Mouse (Mus musculus) adrenal gland, postnatal 25 days (tissue): Measurements from ENCODE around the gene Vmp1. TPM values are rescaled to one million over a fixed set of nuclear protein-coding genes. Genes with fewer than 3 reads are reported as not detected.

Source experiments
- DNase-seq: peaks from one replicate; pipeline ENCODE4 v3.0.0; 2021; ENCODE audit warnings: mixed read lengths
- total RNA-seq: library from RNA; stranded (reverse); gene quantifications from 2 replicates; pipeline ENCODE4 v1.2.3, GENCODE M21; 2021

Vmp1 gene
- total RNA-seq, 1 experiment from 2014 or later, result 162 TPM

DNA sequence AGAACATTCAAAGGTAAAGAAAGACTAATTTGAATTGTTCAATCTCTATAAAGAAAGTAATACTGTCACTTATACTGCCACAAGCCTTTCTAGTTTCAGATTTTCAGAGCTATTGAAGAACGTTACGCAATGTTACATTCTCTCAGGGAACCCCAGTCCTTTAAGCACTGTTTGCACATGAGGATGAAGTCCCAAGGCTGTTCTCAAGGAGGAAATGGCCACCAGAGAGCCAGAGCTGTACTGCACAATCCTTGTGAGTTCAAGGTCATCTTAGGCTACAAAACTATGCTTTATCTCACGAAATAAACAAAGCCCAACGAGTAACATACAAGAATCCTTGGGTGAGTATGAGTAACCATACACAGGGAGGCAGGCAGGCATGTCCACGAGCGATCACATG lies 49.2 kb downstream of the Vmp1 start:
- no peak for DNase-seq

- peak; percentile 56 for DNase-seq
Observed at GRCm38 (mm10) chr11:86629941-86630340, 53.7 kb downstream of the Vmp1 start.

- peak; percentile 29 for DNase-seq
Observed at GRCm38 (mm10) chr11:86629445-86629844, 54.2 kb downstream of the Vmp1 start.

GRCm38 (mm10) chr11:86628448-86628847 lies 55.2 kb downstream of the Vmp1 start:
- DNase-seq, result no peak

DNA sequence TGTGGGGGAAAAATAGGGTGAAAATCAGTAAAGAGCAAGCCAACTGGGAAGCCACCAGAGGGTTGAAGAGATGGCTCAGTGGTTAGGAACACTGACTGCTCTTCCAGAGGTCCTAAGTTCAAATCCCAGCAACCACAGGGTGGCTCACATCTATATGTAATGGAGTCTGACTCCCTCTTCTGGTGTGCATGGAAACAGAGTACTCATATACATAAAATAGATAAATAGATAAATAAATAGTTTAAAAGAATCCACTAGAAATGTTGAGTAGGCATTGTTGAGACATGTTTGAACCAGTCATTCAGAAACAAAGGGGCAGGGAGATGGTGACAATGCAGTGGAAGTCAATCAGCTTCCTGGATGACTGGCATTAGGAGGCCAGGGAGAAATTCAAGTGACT lies 56.0 kb downstream of the Vmp1 start:
- DNase-seq, result no peak

- no peak for DNase-seq
Observed at GRCm38 (mm10) chr11:86626714-86627113, 56.9 kb downstream of the Vmp1 start.

DNA sequence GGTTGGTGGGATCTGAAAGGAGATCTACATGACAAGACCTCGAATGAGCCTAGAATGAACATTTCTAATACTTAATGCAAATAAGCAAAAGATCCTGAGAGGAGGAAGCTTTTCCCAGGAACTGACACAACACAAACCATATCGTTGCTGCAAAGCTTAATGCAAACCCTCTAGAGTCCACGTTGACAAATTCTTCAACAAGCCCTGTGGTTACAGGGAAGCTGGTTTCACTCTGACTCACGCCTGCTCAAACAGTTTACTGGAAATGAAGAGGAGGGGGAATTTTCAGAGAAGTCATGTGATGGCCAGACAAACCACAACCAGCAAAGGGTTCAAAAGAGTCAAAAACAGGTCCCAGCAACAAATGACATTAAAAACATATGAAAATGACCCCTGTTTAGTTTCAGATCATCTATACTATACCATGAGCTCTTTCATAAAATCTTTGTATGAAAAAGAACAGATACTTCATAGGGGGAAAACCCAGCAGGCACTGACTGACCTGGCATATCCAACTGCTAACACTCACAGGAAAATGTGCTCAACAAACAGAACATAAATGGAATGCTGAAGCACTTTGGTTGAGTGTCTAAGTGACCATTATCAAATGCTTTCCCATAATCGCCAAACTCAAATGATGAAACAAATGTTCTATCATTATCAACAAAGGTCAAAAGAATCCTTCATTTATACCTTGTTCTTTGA lies 59.2 kb downstream of the Vmp1 start:
- no peak for DNase-seq

- no peak for DNase-seq
Observed at GRCm38 (mm10) chr11:86623402-86624010, 60.1 kb downstream of the Vmp1 start.

- DNase-seq, result no peak
Observed at GRCm38 (mm10) chr11:86622191-86622912, 61.3 kb downstream of the Vmp1 start.

DNA sequence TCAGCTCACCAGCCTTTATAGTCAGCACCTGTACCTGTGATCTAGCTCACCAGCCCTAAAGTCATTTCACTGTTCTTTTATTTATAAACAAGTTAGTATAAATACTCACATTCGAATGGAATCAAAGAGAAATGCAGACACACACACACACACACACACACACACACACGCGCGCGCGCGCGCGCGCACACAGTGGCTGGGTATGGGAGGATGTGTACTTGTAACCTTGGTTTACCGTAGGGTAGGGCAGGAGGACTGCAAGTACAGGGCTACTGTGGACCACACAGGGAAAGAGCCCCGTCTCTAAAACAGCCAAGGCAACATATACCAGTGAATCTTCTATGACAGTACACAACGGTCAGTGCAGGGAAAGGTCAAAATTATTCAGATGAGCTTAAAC lies 62.5 kb downstream of the Vmp1 start:
- no peak for DNase-seq

GRCm38 (mm10) chr11:86618548-86619335 lies 64.9 kb downstream of the Vmp1 start:
- DNase-seq, result no peak

GRCm38 (mm10) chr11:86614607-86615006 lies 69.0 kb downstream of the Vmp1 start:
- no peak for DNase-seq

DNA sequence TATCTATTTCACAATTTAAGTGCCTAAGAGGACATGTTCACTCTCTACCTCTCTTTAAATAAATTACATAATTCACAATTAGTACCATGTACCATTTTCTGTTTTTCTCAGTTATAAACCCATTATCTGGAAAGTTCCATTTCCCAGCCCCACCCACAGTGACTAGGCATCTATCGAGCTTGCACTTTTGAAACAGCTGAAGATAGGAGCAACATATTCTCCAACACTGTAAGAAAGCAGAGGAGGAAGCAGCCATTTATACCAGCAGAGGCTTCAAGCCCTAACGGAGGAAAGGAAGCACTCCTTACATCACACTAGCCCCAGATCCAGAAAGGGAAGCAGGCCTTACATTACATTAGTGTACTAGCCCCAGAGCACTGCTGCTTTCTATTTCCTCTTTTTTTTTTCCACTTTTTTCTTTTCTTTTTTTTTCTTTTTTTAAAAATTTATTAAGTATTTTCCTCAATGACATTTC lies 69.5 kb downstream of the Vmp1 start:
- DNase-seq, result no peak

DNA sequence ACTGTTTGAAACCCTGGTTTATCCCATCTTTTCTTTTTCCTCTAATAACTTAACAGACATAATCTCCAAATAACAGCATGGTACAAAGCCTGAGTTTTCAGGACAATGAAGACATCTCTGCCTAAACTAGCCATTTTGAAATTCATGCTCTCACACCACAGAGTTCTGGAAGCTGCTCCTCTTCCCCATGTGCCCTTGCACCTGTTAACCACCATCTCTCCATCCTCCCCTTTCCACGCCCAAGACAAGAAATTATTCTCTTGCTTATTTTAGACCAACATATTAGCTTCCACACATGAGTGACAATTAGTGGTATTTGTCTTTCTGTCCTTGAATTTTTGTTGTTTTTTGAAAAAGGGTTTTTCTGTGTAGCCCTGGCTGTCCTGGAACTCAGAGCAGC lies 71.6 kb downstream of the Vmp1 start:
- DNase-seq, result no peak

DNA sequence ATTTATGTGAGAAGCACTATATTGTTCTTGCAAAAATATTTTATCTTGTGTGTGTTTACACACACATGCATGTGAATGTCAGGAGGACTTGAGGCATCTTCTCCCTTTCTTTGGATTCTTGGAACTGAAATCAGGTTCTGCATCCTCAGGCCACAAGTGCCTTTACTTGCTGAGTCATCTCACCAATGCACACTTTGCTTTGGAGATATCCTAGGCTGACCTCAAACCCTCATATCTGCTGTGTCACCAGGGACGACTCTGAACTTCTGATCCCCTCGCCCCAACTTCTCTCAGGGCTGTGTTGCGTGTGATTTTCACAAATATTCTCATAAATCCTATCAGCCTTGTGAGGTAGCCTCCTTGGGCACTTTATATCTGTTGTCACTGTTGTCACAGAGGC lies 73.4 kb downstream of the Vmp1 start:
- DNase-seq, result no peak

GRCm38 (mm10) chr11:86607808-86608350 lies 75.8 kb downstream of the Vmp1 start:
- DNase-seq, result no peak

GRCm38 (mm10) chr11:86606621-86607339 lies 76.9 kb downstream of the Vmp1 start:
- DNase-seq, result no peak

DNA sequence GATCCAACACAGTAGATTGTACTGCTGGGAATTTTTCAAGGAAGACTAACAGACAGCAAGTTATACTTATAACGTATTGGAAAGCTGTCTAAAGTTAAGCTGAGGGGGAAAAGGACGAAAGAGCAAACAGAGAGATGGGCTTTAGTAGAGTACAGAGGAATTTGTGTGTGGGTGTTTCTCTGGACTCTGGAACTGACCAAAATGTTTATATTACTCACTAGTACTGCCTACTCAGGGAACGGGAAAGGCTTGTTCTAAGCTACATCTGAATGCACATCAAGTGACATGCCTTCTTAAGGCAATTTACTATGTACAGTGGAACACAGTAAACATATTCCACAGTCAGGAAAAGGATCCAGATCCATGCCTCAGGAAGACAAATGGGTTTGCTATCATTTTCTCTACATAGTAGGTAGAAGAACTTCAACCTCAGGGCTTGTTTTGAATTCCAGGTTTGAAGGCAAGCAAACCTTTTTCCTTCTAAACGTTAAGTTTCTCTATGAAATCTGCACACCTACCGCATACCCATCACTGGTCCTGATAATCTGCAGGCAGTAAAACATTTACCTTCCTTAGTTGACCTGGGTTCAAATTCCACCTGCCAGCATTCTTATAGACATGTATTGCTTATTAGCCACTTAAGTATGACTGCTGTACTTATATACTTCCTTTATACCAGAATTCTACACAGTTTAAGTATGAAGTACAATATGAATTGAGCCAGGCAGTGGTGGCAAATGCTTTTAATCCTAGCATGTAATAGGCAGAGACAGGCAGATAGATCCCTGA lies 78.7 kb downstream of the Vmp1 start:
- DNase-seq, result no peak

- DNase-seq, result no peak
Observed at GRCm38 (mm10) chr11:86604289-86604688, 79.3 kb downstream of the Vmp1 start.

- DNase-seq, result no peak
Observed at GRCm38 (mm10) chr11:86603719-86604118, 79.9 kb downstream of the Vmp1 start.

DNA sequence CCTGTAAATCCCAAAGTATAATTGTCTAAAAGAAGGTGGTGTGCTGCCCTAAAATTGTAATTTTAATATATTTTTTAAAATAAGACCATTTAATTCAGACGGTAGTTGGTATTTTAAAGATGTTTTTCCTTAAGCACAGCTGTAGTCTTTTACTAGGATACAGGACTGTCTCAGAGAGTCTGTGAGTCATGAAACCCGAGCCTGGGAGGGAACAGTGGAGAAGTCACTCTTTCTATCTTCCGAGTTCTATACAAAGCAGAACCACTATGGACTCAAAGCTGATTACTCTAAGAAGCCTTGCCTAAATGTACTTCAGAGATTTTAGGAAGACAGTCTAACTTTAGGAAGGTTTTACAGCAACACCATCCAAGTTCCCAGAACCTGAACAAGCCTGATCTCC lies 81.5 kb downstream of the Vmp1 start:
- DNase-seq, result no peak
